Mouse (Mus musculus) lung, adult 2 months (tissue): ENCODE results near the gene Rab11fip3.

Experiments
- CTCF ChIP-seq: fragments of 200-500 bp; IDR thresholded peaks from 2 replicates; pipeline ENCODE4 v1.5.1; 2011; ENCODE audit warnings: mild to moderate bottlenecking, low read length, control low read depth; ENCODE audit not compliant: insufficient read depth
- POLR2A ChIP-seq: fragments of 200-500 bp; IDR thresholded peaks from 2 replicates; pipeline ENCODE4 v1.6.1; 2011; ENCODE audit warnings: low read depth, mild to moderate bottlenecking, control low read depth, low read length, borderline replicate concordance; ENCODE audit errors: extremely low read depth

DNA sequence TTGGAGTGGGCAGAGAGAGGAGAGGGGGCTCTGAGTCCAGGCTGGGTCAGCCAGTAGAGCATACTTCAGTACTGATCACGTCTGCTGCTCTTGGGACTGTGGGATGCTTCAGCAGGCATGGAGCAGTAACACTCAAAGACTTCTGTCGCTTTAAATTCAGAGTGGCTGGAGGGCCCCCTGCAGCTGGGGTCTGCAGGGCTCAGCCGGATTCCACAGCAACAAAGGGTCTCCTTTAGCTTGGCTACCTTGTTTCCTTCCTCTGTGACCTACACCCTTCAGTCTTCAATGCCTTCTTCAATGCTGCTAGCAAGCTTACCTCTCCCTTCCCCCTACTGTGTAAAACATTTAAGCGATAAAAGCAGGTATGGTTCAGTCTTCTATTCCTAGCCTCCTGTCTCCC is 41.7 kb upstream of the Rab11fip3 start:
- TF ChIP-seq CTCF (no peak), POLR2A (no peak)
